Mouse (Mus musculus) gastrocnemius, postnatal 4 days (tissue): ENCODE measurements around the gene Lcn2. TPM values are rescaled to one million over a fixed set of nuclear protein-coding genes. Genes with fewer than 3 reads are reported as not detected.
A peak's percentile ranks its signal among the peaks of the same experiment; 100 is the strongest.
"Not testable (repeated sequence)": the region's sequence is repeated elsewhere in the genome, so short reads cannot be mapped to it uniquely, and the experiment has no call there.

Source experiments
- DNase-seq, 2 experiments: peaks; one replicate each; pipeline ENCODE4 v3.0.0; 2021 to 2022; ENCODE audit warnings: low spot score in 2 of 2, mixed read lengths in 2 of 2
- total RNA-seq, 2 experiments: library from RNA; stranded (reverse); gene quantifications; 2 replicates each; pipeline ENCODE4 v1.2.3; 2021

Lcn2 gene
- total RNA-seq, 2 experiments from 2014 or later, result 3.0 to 4.4 TPM

- no peak for DNase-seq
Observed at GRCm38 (mm10) chr2:32375317-32375940, 12.6 kb downstream of the Lcn2 start.

- no peak for DNase-seq
Observed at GRCm38 (mm10) chr2:32374191-32374590, 13.9 kb downstream of the Lcn2 start.

- no peak for DNase-seq
Observed at GRCm38 (mm10) chr2:32367315-32367714, 20.7 kb downstream of the Lcn2 start.

- DNase-seq, result no peak
Observed at GRCm38 (mm10) chr2:32364121-32364520, 23.9 kb downstream of the Lcn2 start.

GRCm38 (mm10) chr2:32363376-32364106 lies 24.5 kb downstream of the Lcn2 start:
- DNase-seq, result no peak

- peak; percentile 82 to 90 for DNase-seq
Observed at GRCm38 (mm10) chr2:32362817-32363340, 25.2 kb downstream of the Lcn2 start.

- not testable (repeated sequence) for DNase-seq
Observed at GRCm38 (mm10) chr2:32362274-32362673, 25.8 kb downstream of the Lcn2 start.

- peak in 1 of 2 experiments; percentile 65 for DNase-seq
Observed at GRCm38 (mm10) chr2:32361437-32361836, 26.6 kb downstream of the Lcn2 start.

GRCm38 (mm10) chr2:32360741-32361140 lies 27.3 kb downstream of the Lcn2 start:
- DNase-seq, result peak in 1 of 2 experiments; percentile 57

- DNase-seq, result no peak
Observed at GRCm38 (mm10) chr2:32358381-32358780, 29.7 kb downstream of the Lcn2 start.

- no peak for DNase-seq
Observed at GRCm38 (mm10) chr2:32357710-32358109, 30.3 kb downstream of the Lcn2 start.

GRCm38 (mm10) chr2:32356216-32356615 lies 31.8 kb downstream of the Lcn2 start:
- no peak for DNase-seq

- no peak for DNase-seq
Observed at GRCm38 (mm10) chr2:32354336-32354895, 33.6 kb downstream of the Lcn2 start.

GRCm38 (mm10) chr2:32353836-32354235 lies 34.2 kb downstream of the Lcn2 start:
- no peak for DNase-seq

- peak; percentile 93 to 94 for DNase-seq
Observed at GRCm38 (mm10) chr2:32353007-32353542, 35.0 kb downstream of the Lcn2 start, which contains the start of gene Dnm1. Gene Dnm1 (minus strand): TSS chr2:32353338.

GRCm38 (mm10) chr2:32352151-32353006 lies 35.7 kb downstream of the Lcn2 start, which contains the start of gene Ciz1:
Gene Ciz1 (plus strand): TSS chr2:32352327.
- DNase-seq, result no peak

GRCm38 (mm10) chr2:32351471-32351961 lies 36.5 kb downstream of the Lcn2 start:
- no peak for DNase-seq

- DNase-seq, result no peak
Observed at GRCm38 (mm10) chr2:32350471-32351051, 37.5 kb downstream of the Lcn2 start.

GRCm38 (mm10) chr2:32349625-32350255 lies 38.3 kb downstream of the Lcn2 start:
- no peak for DNase-seq

GRCm38 (mm10) chr2:32348311-32348710 lies 39.7 kb downstream of the Lcn2 start:
- DNase-seq, result no peak
